Mouse (Mus musculus) E14TG2a.4 (cell line): ENCODE data around the gene 5730522E02Rik.

ENCODE experiments used
- CTCF ChIP-seq: conservative IDR thresholded peaks from 2 replicates; pipeline ENCODE4 v1.5.1; 2014; ENCODE audit warnings: low read length
- NANOG ChIP-seq: IDR thresholded peaks from 2 replicates; pipeline ENCODE4 v1.6.1; 2014; ENCODE audit warnings: borderline replicate concordance, low read length, mixed read lengths
- POU5F1 ChIP-seq: IDR thresholded peaks from 2 replicates; pipeline ENCODE4 v1.6.1; 2014; ENCODE audit warnings: low read length, borderline replicate concordance

DNA sequence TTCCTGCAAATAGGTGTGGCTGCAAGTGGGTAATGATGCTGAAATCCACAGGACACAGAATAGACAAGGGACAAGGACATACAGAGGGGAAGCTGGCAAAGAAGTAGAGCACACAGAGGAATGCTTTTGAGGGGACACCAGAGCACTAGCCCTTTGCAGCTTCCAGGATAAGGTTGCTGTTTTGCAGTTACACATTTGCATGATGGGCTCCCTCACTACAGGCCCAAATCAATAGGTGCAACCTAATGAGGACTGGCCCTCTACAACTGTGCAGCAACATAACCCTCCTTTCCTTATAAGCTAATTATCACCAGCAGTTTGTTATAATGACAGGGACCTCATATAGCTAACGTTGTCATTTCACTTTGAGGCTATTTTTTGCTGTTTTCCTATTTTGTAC lies 114.5 kb downstream of the 5730522E02Rik start:
- TF ChIP-seq CTCF (no peak), POU5F1 (no peak), NANOG (no peak)
